Mouse (Mus musculus) CH12.LX (cell line): ENCODE measurements around the gene Gm10563. TPM values are rescaled to one million over a fixed set of nuclear protein-coding genes. Genes with fewer than 3 reads are reported as not detected.

Source experiments
- DNase-seq: peaks from one replicate; pipeline ENCODE4 v3.0.0-alpha.2; 2013; ENCODE audit errors: extremely low read depth
- H3K27ac ChIP-seq: 2 replicates; pipeline ENCODE4 v1.5.1; 2012; ENCODE audit warnings: low read depth, mild to moderate bottlenecking, control low read depth, moderate library complexity; ENCODE audit not compliant: insufficient read depth
- H3K27me3 ChIP-seq: replicated peaks from 2 replicates; pipeline ENCODE3; 2012; ENCODE audit warnings: inconsistent platforms
- H3K36me3 ChIP-seq, 2 experiments: replicated peaks in 1 of 2; 2 replicates each; pipeline versions ENCODE3 to v1.6.1; 2012; ENCODE audit warnings: inconsistent platforms in 1 of 2, low read length in 1 of 2, mild to moderate bottlenecking in 1 of 2, mixed read lengths in 1 of 2, moderate library complexity in 1 of 2; ENCODE audit not compliant: control insufficient read depth in 1 of 2, insufficient read depth in 1 of 2
- H3K4me1 ChIP-seq, 2 experiments: 2 replicates each; pipeline ENCODE4 v1.6.1; 2012; ENCODE audit warnings: inconsistent platforms in 1 of 2, moderate library complexity in 1 of 2; ENCODE audit not compliant: insufficient read depth in 2 of 2, control insufficient read depth in 1 of 2
- H3K4me2 ChIP-seq: 2 replicates; pipeline ENCODE4 v1.6.1; 2012; ENCODE audit warnings: low read depth, mild to moderate bottlenecking, control low read depth; ENCODE audit not compliant: poor library complexity, insufficient read depth, severe bottlenecking
- H3K4me3 ChIP-seq, 3 experiments: fragments of 150-350 bp in 1 of 3; sonication (generic) in 1 of 3; replicated peaks in 1 of 3; 2 replicates each; pipeline versions ENCODE3 to v1.5.1; 2011 to 2012; ENCODE audit warnings: low read depth in 2 of 3, low read length in 2 of 3, mild to moderate bottlenecking in 2 of 3, moderate library complexity in 2 of 3, control low read depth in 1 of 3, improper control_type of control experiment in 1 of 3, inconsistent platforms in 1 of 3, mixed read lengths in 1 of 3; ENCODE audit not compliant: poor library complexity in 1 of 3
- H3K79me2 ChIP-seq: replicated peaks from 2 replicates; pipeline ENCODE4 v1.6.1; 2012; ENCODE audit warnings: mild to moderate bottlenecking, moderate library complexity; ENCODE audit not compliant: control insufficient read depth, poor library complexity, insufficient read depth, severe bottlenecking; ENCODE audit errors: extremely low read depth
- H3K9ac ChIP-seq: 2 replicates; pipeline ENCODE4 v1.6.1; 2012; ENCODE audit warnings: low read depth, mild to moderate bottlenecking, control low read depth, moderate library complexity; ENCODE audit not compliant: insufficient read depth
- H3K9me3 ChIP-seq: replicated peaks from 2 replicates; pipeline ENCODE3; 2012; ENCODE audit warnings: low read length, inconsistent platforms, mixed read lengths
- BHLHE40 ChIP-seq: IDR thresholded peaks from 2 replicates; pipeline ENCODE4 v1.6.1; 2011; ENCODE audit warnings: mild to moderate bottlenecking, low read depth, low read length, improper control_type of control experiment
- CHD1 ChIP-seq: IDR thresholded peaks from 2 replicates; pipeline ENCODE4 v1.6.1; 2012; ENCODE audit warnings: low read depth, low read length, improper control_type of control experiment, inconsistent platforms
- CHD2 ChIP-seq: IDR thresholded peaks from 2 replicates; pipeline ENCODE4 v1.6.1; 2011; ENCODE audit warnings: low read length, improper control_type of control experiment
- CTCF ChIP-seq, 2 experiments: IDR thresholded peaks in 1 of 2; conservative IDR thresholded peaks in 1 of 2; 2 replicates each; pipeline ENCODE4 v1.5.1; 2011 to 2012; ENCODE audit warnings: low read depth in 2 of 2, low read length in 2 of 2, improper control_type of control experiment in 1 of 2, inconsistent platforms in 1 of 2, mild to moderate bottlenecking in 1 of 2, moderate library complexity in 1 of 2
- E2F4 ChIP-seq: IDR thresholded peaks from 2 replicates; pipeline ENCODE4 v1.6.1; 2011; ENCODE audit warnings: low read depth, low read length, improper control_type of control experiment; ENCODE audit not compliant: insufficient replicate concordance
- HCFC1 ChIP-seq: IDR thresholded peaks from 2 replicates; pipeline ENCODE4 v1.6.1; 2012; ENCODE audit warnings: low read depth, mild to moderate bottlenecking, inconsistent platforms, low read length, improper control_type of control experiment
- JUN ChIP-seq: IDR thresholded peaks from 2 replicates; pipeline ENCODE4 v1.6.1; 2011; ENCODE audit warnings: low read depth, mild to moderate bottlenecking, low read length, improper control_type of control experiment, moderate library complexity; ENCODE audit not compliant: insufficient read depth
- KAT2A ChIP-seq: IDR thresholded peaks from 2 replicates; pipeline ENCODE4 v1.6.1; 2012; ENCODE audit warnings: low read length, improper control_type of control experiment, inconsistent platforms; ENCODE audit not compliant: insufficient replicate concordance
- MAZ ChIP-seq: IDR thresholded peaks from 2 replicates; pipeline ENCODE4 v1.6.1; 2012; ENCODE audit warnings: low read depth, mild to moderate bottlenecking, inconsistent platforms, low read length, improper control_type of control experiment, moderate library complexity
- MEF2A ChIP-seq: IDR thresholded peaks from 2 replicates; pipeline ENCODE4 v1.6.1; 2014; ENCODE audit warnings: low read depth, mild to moderate bottlenecking, inconsistent platforms, low read length, improper control_type of control experiment, borderline replicate concordance
- MYC ChIP-seq: IDR thresholded peaks from 2 replicates; pipeline ENCODE4 v1.6.1; 2011; ENCODE audit warnings: low read depth, mild to moderate bottlenecking, improper control_type of control experiment, low read length
- NELFE ChIP-seq: IDR thresholded peaks from 2 replicates; pipeline ENCODE4 v1.6.1; 2011; ENCODE audit warnings: low read depth, low read length, improper control_type of control experiment
- NRF1 ChIP-seq: IDR thresholded peaks from 2 replicates; pipeline ENCODE4 v1.6.1; 2014; ENCODE audit warnings: low read depth, mild to moderate bottlenecking, inconsistent platforms, low read length, improper control_type of control experiment, moderate library complexity
- PAX5 ChIP-seq: IDR thresholded peaks from 2 replicates; pipeline ENCODE4 v1.6.1; 2012; ENCODE audit warnings: low read length, inconsistent platforms, mixed read lengths
- POLR2AphosphoS2 ChIP-seq: IDR thresholded peaks from 2 replicates; pipeline ENCODE4 v1.6.1; 2011; ENCODE audit warnings: low read depth, low read length, improper control_type of control experiment
- SMC3 ChIP-seq: IDR thresholded peaks from 2 replicates; pipeline ENCODE4 v1.6.1; 2011; ENCODE audit warnings: low read depth, low read length, improper control_type of control experiment
- TCF12 ChIP-seq: IDR thresholded peaks from 2 replicates; pipeline ENCODE4 v1.6.1; 2014; ENCODE audit warnings: low read depth, mild to moderate bottlenecking, inconsistent platforms, low read length, improper control_type of control experiment
- USF2 ChIP-seq: conservative IDR thresholded peaks from 2 replicates; pipeline ENCODE4 v1.6.1; 2011; ENCODE audit warnings: low read depth, low read length, improper control_type of control experiment
- ZC3H11A ChIP-seq: IDR thresholded peaks from 2 replicates; pipeline ENCODE4 v1.6.1; 2012; ENCODE audit warnings: low read depth, mild to moderate bottlenecking, inconsistent platforms, low read length, improper control_type of control experiment
- ZMIZ1 ChIP-seq: IDR thresholded peaks from 2 replicates; pipeline ENCODE4 v1.6.1; 2012; ENCODE audit warnings: low read depth, mild to moderate bottlenecking, inconsistent platforms, low read length, improper control_type of control experiment
- ZNF384 ChIP-seq: IDR thresholded peaks from 2 replicates; pipeline ENCODE4 v1.6.1; 2012; ENCODE audit warnings: low read depth, low read length, improper control_type of control experiment, inconsistent platforms
- dilution Hi-C: fragments of 300-500 bp; cut with MboI; formaldehyde crosslinking; loops from 2 replicates; pipeline ENCODE4 v1.14.3; 2020; ENCODE audit warnings: low sequenced_read_pairs; ENCODE audit not compliant: extremely low pct_unique_long_range_greater_than_20kb, extremely low pct_ligation_motif_present
- in situ Hi-C: fragments of 300-500 bp; cut with MboI; formaldehyde crosslinking; loops from 3 replicates; pipeline ENCODE4 v1.14.3; 2019; ENCODE audit warnings: low sequenced_read_pairs, low pct_ligation_motif_present, low pct_unique_long_range_greater_than_20kb, mixed read lengths
- polyA plus RNA-seq: library from polyadenylated mRNA; unstranded; fragments of >175 nt; gene quantifications from 2 replicates; pipeline ENCODE4 v1.2.1, GENCODE M21; 2012; ENCODE audit warnings: low read depth; ENCODE audit not compliant: insufficient read length
- total RNA-seq, 2 experiments: library from RNA; depleted of rRNA; stranded (reverse); fragments of 300-350 nt in 1 of 2; fragments of >200 nt in 1 of 2; gene quantifications; 2 replicates each; pipeline ENCODE4 v1.2.3; 2012 to 2014

The Gm10563 gene
- total and polyA plus RNA-seq, 3 experiments, result not detected

DNA sequence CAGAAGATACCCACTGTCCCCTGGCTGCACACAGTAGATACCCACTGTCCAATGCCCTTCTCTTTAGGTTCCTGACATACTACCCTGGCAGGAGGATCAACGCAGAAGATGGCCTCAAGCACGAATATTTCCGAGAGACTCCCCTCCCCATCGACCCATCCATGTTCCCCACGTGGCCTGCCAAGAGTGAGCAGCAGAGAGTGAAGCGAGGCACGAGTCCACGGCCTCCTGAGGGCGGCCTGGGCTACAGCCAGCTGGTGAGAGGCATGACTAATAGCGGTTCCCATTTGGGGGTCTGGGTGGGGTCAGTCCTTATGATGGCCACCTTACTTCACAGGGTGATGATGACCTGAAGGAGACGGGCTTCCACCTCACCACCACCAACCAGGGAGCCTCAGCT lies 4.1 kb upstream of the Gm10563 start:
- peaks cover 79 to 89% of the 10 kb centered on the region in 2 experiments for H3K36me3 ChIP-seq
- TF ChIP-seq MEF2A, result no peak
- TF ChIP-seq PAX5, result no peak
- TF ChIP-seq POLR2AphosphoS2, result no peak
- TF ChIP-seq NELFE, result no peak
- TF ChIP-seq MAZ, result no peak
- TF ChIP-seq ZMIZ1, result no peak
- TF ChIP-seq NRF1, result no peak
- TF ChIP-seq USF2, result no peak

GRCm38 (mm10) chr4:155645721-155646120 lies 513 bp upstream of the Gm10563 start:
- Histone ChIP-seq H3K9me3 (no peaks in the 10 kb centered on the region), H3K9ac (no peak overlapping the region), H3K4me2 (no peak overlapping the region), H3K27me3 (no peaks in the 10 kb centered on the region), H3K27ac (no peak overlapping the region), H3K4me1 (no peaks in the 10 kb centered on the region), H3K79me2 (no peaks in the 10 kb centered on the region), H3K36me3 (peaks cover 73 to 86% of the 10 kb centered on the region in 2 experiments), H3K4me3 (no peak overlapping the region)
- DNase-seq, result no peak
- in situ Hi-C loops, result no loop called here
- no peak for TF ChIP-seq MYC
- no peak for TF ChIP-seq KAT2A
- no peak for TF ChIP-seq HCFC1
- no peak for TF ChIP-seq TCF12
- no peak for TF ChIP-seq BHLHE40
- no peak for TF ChIP-seq NELFE
- no peak for TF ChIP-seq MEF2A
- TF ChIP-seq ZC3H11A, result no peak
- TF ChIP-seq CHD1, result no peak
- TF ChIP-seq JUN, result no peak
- no peak for TF ChIP-seq E2F4
- no peak for TF ChIP-seq POLR2AphosphoS2
- no peak for TF ChIP-seq PAX5
- no peak for TF ChIP-seq CHD2
- TF ChIP-seq SMC3, result no peak
- no peak for TF ChIP-seq CTCF (conservative IDR thresholded peaks at IDR 0.05 in 1 of 2, IDR thresholded peaks at IDR 0.05 in 1 of 2; ENCODE audit: low read depth in 2 of 2, low read length in 2 of 2)
- no peak for TF ChIP-seq ZNF384
- dilution Hi-C loops, result no loop called here

More for the DNA sequence above, 4.1 kb upstream of the Gm10563 start:
- dilution Hi-C loops (no loop called here), in situ Hi-C loops (no loop called here)
- Histone ChIP-seq H3K9me3 (no peaks in the 10 kb centered on the region), H3K27ac (no peak overlapping the region), H3K4me1 (no peaks in the 10 kb centered on the region), H3K79me2 (no peaks in the 10 kb centered on the region), H3K4me3 (no peak overlapping the region), H3K27me3 (no peaks in the 10 kb centered on the region), H3K4me2 (no peak overlapping the region), H3K9ac (no peak overlapping the region)
- DNase-seq, result no peak
